Mouse (Mus musculus) lung, postnatal 0 days (tissue): ENCODE data around the gene Cdc42.

Experiments
- CTCF ChIP-seq: IDR thresholded peaks from 2 replicates; pipeline ENCODE4 v1.5.1; 2016; ENCODE audit warnings: antibody characterized with exemption, mild to moderate bottlenecking
- EP300 ChIP-seq: IDR thresholded peaks from 2 replicates; pipeline ENCODE4 v1.6.1; 2016; ENCODE audit warnings: antibody characterized with exemption, mild to moderate bottlenecking, control low read depth

DNA sequence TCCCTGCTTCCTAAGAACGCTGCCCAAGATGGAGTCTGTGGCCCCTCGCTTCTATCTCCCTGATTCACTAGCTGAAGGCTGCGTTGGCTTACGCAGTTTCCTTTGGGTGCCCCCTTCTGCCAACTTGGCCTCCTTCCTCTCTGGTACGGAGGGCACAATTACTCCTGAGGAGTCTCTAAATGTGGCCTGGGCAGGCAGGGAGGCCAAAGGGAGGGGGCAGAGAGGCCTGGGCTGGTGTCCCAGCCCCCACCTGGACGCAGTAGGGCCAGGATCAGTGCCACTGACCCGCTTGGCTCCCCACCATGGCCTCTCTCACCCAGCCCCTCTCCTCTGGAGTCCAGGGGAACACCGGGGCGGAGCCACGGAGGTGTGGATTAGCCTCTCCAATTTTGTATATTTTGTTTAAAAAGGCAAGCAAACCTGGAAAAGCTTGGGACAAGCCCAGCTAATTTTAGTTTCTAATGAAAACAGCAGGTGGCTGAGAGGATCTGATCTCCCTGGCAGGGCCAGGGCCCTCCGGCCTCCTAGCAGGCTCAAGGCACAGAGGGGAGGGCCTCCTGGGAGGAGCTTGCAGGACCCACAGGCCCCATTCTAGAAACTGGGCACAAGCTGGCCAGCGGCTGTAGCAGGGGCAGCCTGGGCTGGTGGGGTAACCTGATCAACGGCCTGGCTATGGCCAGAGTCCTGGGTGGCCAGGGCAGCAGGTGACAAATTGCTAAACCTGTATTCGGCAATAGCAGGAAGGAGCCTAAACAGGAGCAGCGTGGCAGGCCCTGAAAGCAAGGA lies 71.5 kb downstream of the Cdc42 start:
- TF ChIP-seq EP300, result no peak
- no peak for TF ChIP-seq CTCF
